Mouse (Mus musculus) layer of hippocampus, adult 9-11 months (tissue): Measurements from ENCODE around the gene Tmem156.

Experiments
- DNase-seq: peaks from one replicate; pipeline ENCODE4 v3.0.0; 2022

Gene Tmem156

GRCm38 (mm10) chr5:65046442-65047284, 45.3 kb downstream of the Tmem156 start:
- no peak for DNase-seq

GRCm38 (mm10) chr5:65045642-65046370, 46.1 kb downstream of the Tmem156 start:
- DNase-seq, result peak; percentile 16

GRCm38 (mm10) chr5:65043407-65043895, 48.5 kb downstream of the Tmem156 start:
- no peak for DNase-seq

GRCm38 (mm10) chr5:65040463-65040862, 51.5 kb downstream of the Tmem156 start:
- DNase-seq, result no peak

- no peak for DNase-seq
Observed at GRCm38 (mm10) chr5:65038811-65039571, 52.9 kb downstream of the Tmem156 start.

GRCm38 (mm10) chr5:65038305-65038704, 53.6 kb downstream of the Tmem156 start:
- DNase-seq, result no peak

- no peak for DNase-seq
Observed at GRCm38 (mm10) chr5:65036597-65036996, 55.3 kb downstream of the Tmem156 start.

GRCm38 (mm10) chr5:65028019-65028418, 63.9 kb downstream of the Tmem156 start:
- DNase-seq, result no peak

- DNase-seq, result no peak
Observed at GRCm38 (mm10) chr5:65026776-65027175, 65.2 kb downstream of the Tmem156 start.

- DNase-seq, result no peak
Observed at GRCm38 (mm10) chr5:65025916-65026315, 66.0 kb downstream of the Tmem156 start.

GRCm38 (mm10) chr5:65024641-65025040, 67.3 kb downstream of the Tmem156 start:
- peak; percentile 18 for DNase-seq

- peak; percentile 67 for DNase-seq
Observed at GRCm38 (mm10) chr5:65022006-65022405, 69.9 kb downstream of the Tmem156 start.

- DNase-seq, result peak; percentile 24
Observed at GRCm38 (mm10) chr5:65019823-65020222, 72.1 kb downstream of the Tmem156 start.

- no peak for DNase-seq
Observed at GRCm38 (mm10) chr5:65019109-65019508, 72.8 kb downstream of the Tmem156 start.

- DNase-seq, result no peak
Observed at GRCm38 (mm10) chr5:65015508-65015907, 76.4 kb downstream of the Tmem156 start.

- no peak for DNase-seq
Observed at GRCm38 (mm10) chr5:65011901-65012573, 79.9 kb downstream of the Tmem156 start.

- no peak for DNase-seq
Observed at GRCm38 (mm10) chr5:65006011-65006491, 85.9 kb downstream of the Tmem156 start.

- DNase-seq, result no peak
Observed at GRCm38 (mm10) chr5:65005251-65005650, 86.7 kb downstream of the Tmem156 start.
